ENCODE assay signal across 12 mouse cellular contexts in the genomic region with DNA sequence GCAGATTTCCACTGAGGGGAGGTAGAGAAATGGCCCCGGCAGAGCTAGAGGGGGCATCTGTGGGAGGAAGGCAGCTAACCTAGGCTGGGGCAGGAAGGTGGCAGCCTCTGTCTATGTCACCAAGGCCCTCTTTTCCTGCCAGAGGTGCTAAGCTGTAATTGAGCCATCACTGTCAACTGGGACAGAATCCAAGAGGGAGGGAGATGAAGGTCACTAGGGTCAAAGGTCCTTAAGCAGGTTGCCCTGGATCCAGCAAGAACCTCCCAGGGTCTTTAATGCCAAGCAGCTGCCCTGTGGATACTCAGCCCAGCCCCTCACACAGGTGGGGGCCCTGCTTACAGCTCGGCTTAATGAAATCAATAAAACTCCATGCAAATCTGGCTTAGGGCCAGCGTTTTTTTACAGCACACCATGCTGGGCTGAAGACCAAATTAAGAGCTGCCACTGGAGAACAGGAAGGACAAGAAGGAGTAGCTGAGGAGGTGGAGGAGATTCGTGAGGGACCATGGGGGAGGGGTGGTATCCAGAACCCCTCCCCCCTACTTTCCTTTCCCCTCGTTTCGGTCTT. TPM values are rescaled to one million over a fixed set of nuclear protein-coding genes. Genes with fewer than 3 reads are reported as not detected.
A peak's percentile ranks its signal among the peaks of the same experiment; 100 is the strongest.
DNase-seq lines count a peak whose midpoint lies in the region; ATAC-seq and TF ChIP-seq lines count a peak whose summit lies in the region.
"Had no signal": no experiment of that assay in that cellular context is flagged by ENCODE, and none has a peak within 500 bp of the region (broad histone marks: within the 10 kb centered on the region; RNA-seq: fewer than 3 reads in every experiment).

No protein-coding gene starts in this region.

- H3K27ac ChIP-seq in heart, postnatal 0 days (ENCODE audit: low read depth): 0 out of 2 replicates have a peak overlapping the region, but pooled peaks have one; percentile 11
- H3K27ac ChIP-seq in liver, postnatal 0 days (ENCODE audit: low read depth): no peak overlapping the region
- no peak overlapping the region for H3K27ac ChIP-seq in intestine, embryonic 16.5 days (ENCODE audit: low read length)
- H3K27ac ChIP-seq: forebrain, embryonic 10.5 days; limb, embryonic 15.5 days had no signal

- no peak overlapping the region for H3K4me2 ChIP-seq in heart, postnatal 0 days (ENCODE audit: low read depth, low read length)
- H3K4me2 ChIP-seq in liver, postnatal 0 days (ENCODE audit: low read depth, low read length): no peak overlapping the region
- no peak overlapping the region for H3K4me2 ChIP-seq in intestine, embryonic 16.5 days (ENCODE audit: low read depth, low read length)
- H3K4me2 ChIP-seq: limb, embryonic 15.5 days had no signal

- H3K4me3 ChIP-seq in heart, postnatal 0 days (ENCODE audit: low read depth, low read length): no peak overlapping the region
- no peak overlapping the region for H3K4me3 ChIP-seq in liver, postnatal 0 days (ENCODE audit: low read depth, low read length)
- no peak overlapping the region for H3K4me3 ChIP-seq in intestine, embryonic 16.5 days (ENCODE audit: low read length)
- H3K4me3 ChIP-seq: forebrain, embryonic 10.5 days; limb, embryonic 15.5 days had no signal

- DNase-seq in heart, postnatal 0 days (ENCODE audit: low spot score): no peak
- no peak for DNase-seq in heart, adult 18-20 months
- peak; percentile 39 for DNase-seq in liver, postnatal 0 days
- no peak for DNase-seq in liver
- DNase-seq in MN1 (ENCODE audit: low spot score): peak; percentile 69
- no peak for DNase-seq in T-cell, adult 2 months (ENCODE audit: low spot score)
- DNase-seq in urinary bladder, postnatal 14 days (ENCODE audit: low spot score): no peak
- DNase-seq: gastrocnemius, postnatal 14 days had no signal

- 21% methylated on average over 6 of the region's 6 CpGs for WGBS in heart, postnatal 0 days
- WGBS in liver, postnatal 0 days (ENCODE audit: insufficient replicate concordance): 43% methylated on average over 6 of the region's 6 CpGs
- WGBS in intestine, embryonic 16.5 days: 27% methylated on average over 6 of the region's 6 CpGs

- peak; percentile 16; the same call in 1 of the 2 replicates for ATAC-seq in heart, postnatal 0 days (ENCODE audit: insufficient read depth, low read depth)
- peak; percentile 72 for ATAC-seq in liver, postnatal 0 days
- peak; percentile 70 for ATAC-seq in intestine, embryonic 16.5 days
- ATAC-seq: CD4-positive, CD25-positive, alpha-beta regulatory T cell, adult 4 months had no signal

- peaks cover 9% of the 10 kb centered on the region; the same call in 1 of the 2 replicates for H3K4me1 ChIP-seq in heart, postnatal 0 days (ENCODE audit: control insufficient read depth, insufficient read depth)
- peaks cover 3% of the 10 kb centered on the region; the same call in 1 of the 2 replicates for H3K4me1 ChIP-seq in liver, postnatal 0 days (ENCODE audit: insufficient read depth)
- H3K4me1 ChIP-seq in intestine, embryonic 16.5 days (ENCODE audit: control insufficient read depth, insufficient read depth, low read length): peaks cover 10% of the 10 kb centered on the region

- no peak for TF ChIP-seq EP300 in heart, postnatal 0 days (IDR thresholded peaks at IDR 0.05; ENCODE audit: low read depth)
- no peak for TF ChIP-seq EP300 in liver, postnatal 0 days (IDR thresholded peaks at IDR 0.05; ENCODE audit: low read depth)

- no peak overlapping the region for H3K9ac ChIP-seq in heart, postnatal 0 days (replicated peaks; ENCODE audit: low read depth, low read length)
- H3K9ac ChIP-seq in liver, postnatal 0 days (replicated peaks): no peak overlapping the region
- H3K9ac ChIP-seq in intestine, embryonic 16.5 days (ENCODE audit: low read depth, low read length): no peak overlapping the region
- H3K9ac ChIP-seq: limb, embryonic 15.5 days had no signal

- H3K9me3 ChIP-seq in heart, postnatal 0 days (replicated peaks; ENCODE audit: control insufficient read depth, low read length): peaks cover 8% of the 10 kb centered on the region; the same call in 1 of the 2 replicates
- H3K9me3 ChIP-seq in liver, postnatal 0 days (ENCODE audit: low read length): peaks cover 4% of the 10 kb centered on the region; the same call in 1 of the 2 replicates
- peaks cover 3% of the 10 kb centered on the region; the same call in 1 of the 2 replicates for H3K9me3 ChIP-seq in intestine, embryonic 16.5 days (ENCODE audit: control insufficient read depth, low read length)
- H3K9me3 ChIP-seq: limb, embryonic 15.5 days had no signal

- no peaks in the 10 kb centered on the region for H3K27me3 ChIP-seq in heart, postnatal 0 days (ENCODE audit: control insufficient read depth, insufficient read depth, low read length)
- H3K27me3 ChIP-seq in liver, postnatal 0 days (ENCODE audit: insufficient read depth, low read length): no peaks in the 10 kb centered on the region
- no peaks in the 10 kb centered on the region for H3K27me3 ChIP-seq in intestine, embryonic 16.5 days (replicated peaks; ENCODE audit: control insufficient read depth, insufficient read depth, low read length)
- H3K27me3 ChIP-seq: limb, embryonic 15.5 days had no signal

- H3K36me3 ChIP-seq in heart, postnatal 0 days (replicated peaks; ENCODE audit: control insufficient read depth, insufficient read depth, low read length): no peaks in the 10 kb centered on the region
- no peaks in the 10 kb centered on the region for H3K36me3 ChIP-seq in liver, postnatal 0 days (replicated peaks; ENCODE audit: insufficient read depth, low read length)
- no peaks in the 10 kb centered on the region for H3K36me3 ChIP-seq in intestine, embryonic 16.5 days (ENCODE audit: control insufficient read depth, insufficient read depth, low read length)
- H3K36me3 ChIP-seq: forebrain, embryonic 10.5 days; limb, embryonic 15.5 days had no signal

- TF ChIP-seq CTCF in heart, postnatal 0 days (IDR thresholded peaks at IDR 0.05; ENCODE audit: low read depth): no peak
- TF ChIP-seq CTCF in liver, postnatal 0 days (IDR thresholded peaks at IDR 0.05; ENCODE audit: low read depth): no peak

RNA-seq across cellular contexts. Expression of a gene that starts 29.5 kb away (rescaled TPM):
- total RNA-seq in heart, postnatal 0 days (2014; rRNA removed; ENCODE audit: low replicate concordance): 30.3 and 56.1 TPM in 2 replicates
- 52.1 and 54.1 TPM in 2 replicates for polyA plus RNA-seq in heart, postnatal 0 days (2015; fragmentation: Nextera tagmentation; extraction: Ambion mirVana)
- 1 to 10 TPM in 1 of 2 experiments, under 1 TPM in 1; 0.77 to 1.3 TPM for total RNA-seq in heart, adult 18-20 months (2021)
- polyA plus RNA-seq in liver, postnatal 0 days (2015; fragmentation: Nextera tagmentation; extraction: Ambion mirVana): 333 and 355 TPM in 2 replicates
- 246 and 248 TPM in 2 replicates for polyA plus RNA-seq in intestine, embryonic 16.5 days (2015; fragmentation: Nextera tagmentation; extraction: Ambion mirVana)

Comparison
In these comparisons a context has a peak if more than half of its experiments do, and no peak if none do; other contexts are left out.
1. DNase-seq: peak in liver, postnatal 0 days (single experiment) and MN1 (single experiment); none in heart, postnatal 0 days (single experiment), heart, adult 18-20 months (0 of 2), liver (single experiment), T-cell, adult 2 months (single experiment) and urinary bladder, postnatal 14 days (single experiment).
2. ATAC-seq: peak in every context shown above with its lines; median percentile 72 in liver, postnatal 0 days; 70 in intestine, embryonic 16.5 days; 16 in heart, postnatal 0 days.